Mouse (Mus musculus): ENCODE data around the gene Gcm1. TPM values are rescaled to one million over a fixed set of nuclear protein-coding genes. Genes with fewer than 3 reads are reported as not detected.

Gene Gcm1
- polyA plus RNA-seq, 1 experiment from 2014 or later, result 0.21 TPM

GRCm38 (mm10) chr9:78107912-78108795 lies 56.4 kb downstream of the Gcm1 start:
- under 1% methylated on average over 88 of the region's 88 CpGs for WGBS
- peaks cover 4% of the 10 kb centered on the region; the same call in 1 of the 2 replicates for H3K27me3 ChIP-seq (ENCODE audit: insufficient read depth, poor library complexity, severe bottlenecking)
- no peaks in the 10 kb centered on the region for H3K9me3 ChIP-seq
- peaks cover 27% of the 10 kb centered on the region for H3K4me1 ChIP-seq (replicated peaks)
- no peaks in the 10 kb centered on the region for H3K36me3 ChIP-seq
- peak; percentile 86 for DNase-seq (ENCODE audit: low spot score)
- peak overlapping the region; percentile 94 for H3K27ac ChIP-seq
- H3K4me3 ChIP-seq, result peak overlapping the region; percentile 87

GRCm38 (mm10) chr9:78108796-78109239 lies 57.1 kb downstream of the Gcm1 start, which contains the start of the genes Fbxo9 and Ick:
TSS of gene Fbxo9 (minus strand) at chr9:78109065.
TSS of gene Ick (plus strand) at chr9:78109192.
- peaks cover 27% of the 10 kb centered on the region for H3K4me1 ChIP-seq (replicated peaks)
- DNase-seq (ENCODE audit: low spot score), result peak; percentile 87
- H3K27me3 ChIP-seq (ENCODE audit: insufficient read depth, poor library complexity, severe bottlenecking), result peaks cover 4% of the 10 kb centered on the region; the same call in 1 of the 2 replicates
- no peaks in the 10 kb centered on the region for H3K9me3 ChIP-seq
- peak within 1 kb of the TSS; percentile 94 for H3K27ac ChIP-seq
- peak within 1 kb of the TSS; percentile 87 for H3K4me3 ChIP-seq
- WGBS, result under 1% methylated on average over 20 of the region's 20 CpGs
- H3K36me3 ChIP-seq, result no peaks in the 10 kb centered on the region

- H3K4me3 ChIP-seq, result peak overlapping the region; percentile 87
- no peaks in the 10 kb centered on the region for H3K36me3 ChIP-seq
- H3K9me3 ChIP-seq, result no peaks in the 10 kb centered on the region
- H3K4me1 ChIP-seq (replicated peaks), result peaks cover 35% of the 10 kb centered on the region
- no peak for DNase-seq (ENCODE audit: low spot score)
- WGBS, result 52% methylated on average over 5 of the region's 5 CpGs
- peaks cover 4% of the 10 kb centered on the region; the same call in 1 of the 2 replicates for H3K27me3 ChIP-seq (ENCODE audit: insufficient read depth, poor library complexity, severe bottlenecking)
- no peak overlapping the region for H3K27ac ChIP-seq
Measured at GRCm38 (mm10) chr9:78109656-78110055, 57.9 kb downstream of the Gcm1 start.

GRCm38 (mm10) chr9:78111456-78111855 lies 59.7 kb downstream of the Gcm1 start:
- H3K27ac ChIP-seq, result no peak overlapping the region
- peaks cover 4% of the 10 kb centered on the region; the same call in 1 of the 2 replicates for H3K27me3 ChIP-seq (ENCODE audit: insufficient read depth, poor library complexity, severe bottlenecking)
- H3K36me3 ChIP-seq, result peaks cover 15% of the 10 kb centered on the region
- H3K9me3 ChIP-seq, result no peaks in the 10 kb centered on the region
- peaks cover 47% of the 10 kb centered on the region for H3K4me1 ChIP-seq (replicated peaks)
- WGBS, result 94% methylated on average over 2 of the region's 2 CpGs
- H3K4me3 ChIP-seq, result no peak overlapping the region
- no peak for DNase-seq (ENCODE audit: low spot score)

GRCm38 (mm10) chr9:78112770-78113537 lies 61.2 kb downstream of the Gcm1 start:
- peak overlapping the region; percentile 94 for H3K4me3 ChIP-seq
- H3K36me3 ChIP-seq, result peaks cover 30% of the 10 kb centered on the region
- DNase-seq (ENCODE audit: low spot score), result peak; percentile 93
- WGBS, result 3% methylated on average over 47 of the region's 47 CpGs
- peaks cover 33% of the 10 kb centered on the region for H3K4me1 ChIP-seq (replicated peaks)
- peak overlapping the region; percentile 99 for H3K27ac ChIP-seq
- H3K27me3 ChIP-seq (ENCODE audit: insufficient read depth, poor library complexity, severe bottlenecking), result no peaks in the 10 kb centered on the region
- no peaks in the 10 kb centered on the region for H3K9me3 ChIP-seq

- H3K9me3 ChIP-seq, result no peaks in the 10 kb centered on the region
- peaks cover 36% of the 10 kb centered on the region for H3K36me3 ChIP-seq
- no peaks in the 10 kb centered on the region for H3K27me3 ChIP-seq (ENCODE audit: insufficient read depth, poor library complexity, severe bottlenecking)
- peak overlapping the region; percentile 94 for H3K4me3 ChIP-seq
- H3K4me1 ChIP-seq (replicated peaks), result peaks cover 32% of the 10 kb centered on the region
- peak overlapping the region; percentile 99 for H3K27ac ChIP-seq
- no peak for DNase-seq (ENCODE audit: low spot score)
- WGBS, result 2% methylated on average over 14 of the region's 14 CpGs
Measured at GRCm38 (mm10) chr9:78113538-78113885, 61.8 kb downstream of the Gcm1 start.

Other genes starting within 250 kb of the Gcm1 start
- gene Elovl5, start 134.6 kb upstream of the Gcm1 start, polyA plus RNA-seq (2016; fragmentation: Nextera tagmentation; extraction: Ambion mirVana), result 72.7 and 92.1 TPM in 2 replicates
- gene Fbxo9, start 57.1 kb downstream of the Gcm1 start, polyA plus RNA-seq (2016; fragmentation: Nextera tagmentation; extraction: Ambion mirVana), result 25.0 and 27.8 TPM in 2 replicates
- gene Ick, start 57.3 kb downstream of the Gcm1 start, polyA plus RNA-seq (2016; fragmentation: Nextera tagmentation; extraction: Ambion mirVana), result 37.7 and 39.1 TPM in 2 replicates
- 58.1 and 60.9 TPM in 2 replicates for gene Gsta4, start 130.8 kb downstream of the Gcm1 start, polyA plus RNA-seq (2016; fragmentation: Nextera tagmentation; extraction: Ambion mirVana)
- gene Gsta1, start 178.7 kb downstream of the Gcm1 start, polyA plus RNA-seq (2016; fragmentation: Nextera tagmentation; extraction: Ambion mirVana), result not detected in 2 replicates
- gene Gm3776, start 205.2 kb downstream of the Gcm1 start, polyA plus RNA-seq (2016; fragmentation: Nextera tagmentation; extraction: Ambion mirVana), result not detected in 2 replicates
- gene Gm10639, start 238.0 kb downstream of the Gcm1 start, polyA plus RNA-seq (2016; fragmentation: Nextera tagmentation; extraction: Ambion mirVana), result not detected in 2 replicates